Mouse (Mus musculus): ENCODE measurements at regions not wholly inside any gene's neighbourhood (a gene's known extent, or its start where the extent isn't known, plus 50 kb on each side); places are given as distances from the start of the nearest gene placed in this dataset.
A peak's percentile ranks its signal among the peaks of the same experiment; 100 is the strongest.
"Not testable (repeated sequence)": the region's sequence is repeated elsewhere in the genome, so short reads cannot be mapped to it uniquely, and the experiment has no call there.

DNA sequence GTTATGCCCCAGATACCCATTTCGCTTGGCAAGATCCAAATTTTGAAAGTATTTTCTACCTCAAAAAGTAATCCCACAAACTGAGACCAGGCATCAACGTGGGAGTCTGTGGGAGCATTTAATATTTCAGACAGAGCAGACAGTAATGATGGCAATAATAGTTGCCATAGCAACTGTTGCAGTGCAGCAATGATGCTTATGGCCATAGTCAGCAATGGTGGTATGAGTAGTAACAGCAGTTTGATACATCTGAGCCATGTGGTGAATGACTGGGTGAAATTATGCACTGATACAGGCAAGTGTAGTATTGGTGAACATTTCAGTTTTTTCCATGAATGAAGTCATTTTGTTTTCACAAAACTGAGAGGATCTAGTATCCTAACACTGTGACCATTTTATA is 600.8 kb upstream of the Igfbp3 start:
- DNase-seq (ENCODE audit: extremely low read depth, insufficient read length, low spot score): no peak

DNA sequence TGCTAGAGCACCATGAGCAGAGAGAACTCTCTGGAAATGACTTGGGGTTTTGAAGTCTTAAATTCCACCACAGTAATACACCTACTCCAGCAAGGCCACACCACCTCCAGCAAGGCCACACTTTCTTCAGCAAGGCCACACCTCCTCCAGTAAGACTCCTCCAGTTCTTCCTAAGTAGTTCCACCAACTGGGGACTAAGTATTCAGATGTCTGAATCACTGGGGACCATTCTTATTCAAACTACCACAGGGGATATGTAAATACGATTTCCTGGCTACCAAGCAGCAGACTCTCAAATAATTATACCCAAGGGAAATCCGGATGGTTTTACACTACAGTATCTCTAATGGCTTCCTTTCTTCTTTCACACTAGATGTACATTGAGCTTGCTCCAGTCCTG is 598.7 kb upstream of the Igfbp3 start:
- DNase-seq (ENCODE audit: extremely low read depth, insufficient read length, low spot score): no peak

DNA sequence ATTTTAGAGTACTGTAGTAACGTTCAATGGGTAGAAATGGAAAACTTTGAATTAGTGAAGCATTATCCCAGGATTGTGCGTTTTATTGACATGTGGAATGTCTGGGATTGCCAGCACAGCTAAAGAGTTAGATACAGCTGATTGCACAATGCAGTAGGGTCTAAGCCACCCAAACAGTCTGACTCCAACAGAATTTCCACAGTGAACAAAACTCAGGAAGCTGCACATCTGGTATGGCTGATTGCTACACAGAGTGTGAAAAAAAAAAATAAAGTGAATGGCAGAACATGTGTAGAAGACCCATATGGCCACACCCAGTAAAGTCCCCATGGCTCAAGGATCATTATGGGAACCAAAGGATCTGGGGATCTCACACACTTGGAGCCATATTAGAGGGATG is 596.0 kb upstream of the Igfbp3 start:
- DNase-seq (ENCODE audit: extremely low read depth, insufficient read length, low spot score): no peak

DNA sequence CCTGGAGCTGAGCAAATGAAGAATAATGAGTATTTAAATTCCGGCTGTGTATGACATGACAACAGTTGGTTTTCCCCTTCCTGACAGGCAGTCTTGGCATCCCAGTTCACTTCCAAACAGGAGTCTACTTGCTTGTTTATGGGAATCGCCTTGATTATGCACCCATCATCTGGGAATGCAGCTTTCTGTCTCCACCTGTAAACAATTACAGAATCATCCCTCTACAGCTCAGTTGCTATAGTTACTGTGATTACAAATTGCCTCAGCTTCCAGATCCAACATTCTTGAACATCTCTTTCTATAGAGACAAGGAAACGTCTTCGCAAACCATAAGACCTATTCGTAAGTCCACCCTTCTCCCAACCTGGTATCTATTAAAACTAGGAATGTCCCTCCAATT is 582.6 kb upstream of the Igfbp3 start:
- no peak for DNase-seq (ENCODE audit: extremely low read depth, insufficient read length, low spot score)

DNA sequence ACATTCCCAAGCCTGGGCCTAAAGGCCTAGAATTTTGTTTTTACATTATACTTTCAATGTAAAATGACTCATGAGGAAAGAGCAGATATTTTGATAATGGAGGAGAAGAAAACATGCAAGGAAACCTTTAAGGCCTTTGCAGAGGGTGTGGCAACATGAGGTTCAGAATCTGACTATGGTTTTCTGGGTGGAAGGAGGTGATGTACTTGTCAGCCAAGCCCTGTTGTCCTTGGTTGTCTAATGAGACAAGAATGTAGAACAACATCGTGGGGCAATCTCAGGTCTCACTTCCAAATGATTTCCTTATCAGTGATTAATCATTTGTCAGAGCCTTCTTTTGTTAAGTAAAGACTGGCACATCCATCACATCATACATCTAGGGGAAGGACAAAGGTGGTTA is 580.5 kb upstream of the Igfbp3 start:
- DNase-seq (ENCODE audit: extremely low read depth, insufficient read length, low spot score): no peak

DNA sequence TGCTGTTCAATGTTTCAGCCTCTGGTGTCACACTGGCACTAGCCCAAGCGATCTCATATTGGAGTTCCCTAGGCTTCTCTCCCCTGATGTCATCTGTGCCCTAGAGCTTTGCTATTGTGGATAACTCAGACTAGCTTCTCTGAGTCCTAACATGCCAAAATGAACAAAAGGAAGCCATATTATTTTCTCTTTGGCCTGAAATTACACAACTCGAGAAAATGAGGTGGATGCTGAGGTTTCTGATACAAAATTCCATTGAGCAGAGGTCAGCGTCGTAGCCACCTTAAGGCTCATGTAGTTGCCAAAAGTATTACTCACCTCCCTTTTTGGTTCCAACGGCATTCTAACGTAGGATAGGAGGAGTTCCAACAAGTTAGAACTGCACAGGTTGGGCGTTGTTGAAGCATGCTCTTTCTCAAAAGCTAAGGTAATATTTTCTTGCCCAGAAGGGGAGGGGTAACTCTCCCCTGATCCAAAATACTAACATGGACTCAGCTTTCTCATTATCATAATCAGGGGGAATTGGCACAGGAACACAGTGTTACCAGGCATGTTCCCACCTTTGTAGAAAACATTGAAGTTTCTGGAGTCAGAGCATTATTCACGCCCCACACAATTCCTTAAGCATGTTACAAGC is 566.9 kb upstream of the Igfbp3 start:
- DNase-seq (ENCODE audit: extremely low read depth, insufficient read length, low spot score): peak; percentile 44

- DNase-seq (ENCODE audit: extremely low read depth, insufficient read length, low spot score): not testable (repeated sequence)
Observed at GRCm38 (mm10) chr11:7775361-7775760, 561.6 kb upstream of the Igfbp3 start.

- no peak for DNase-seq (ENCODE audit: extremely low read depth, insufficient read length, low spot score)
Observed at GRCm38 (mm10) chr11:7765303-7765702, 551.6 kb upstream of the Igfbp3 start.

- DNase-seq (ENCODE audit: extremely low read depth, insufficient read length, low spot score): no peak
Observed at GRCm38 (mm10) chr11:7758862-7759467, 545.2 kb upstream of the Igfbp3 start.

All from 3134 (cell line).